Mouse (Mus musculus): ENCODE measurements around the gene Sipa1l1.

DNA sequence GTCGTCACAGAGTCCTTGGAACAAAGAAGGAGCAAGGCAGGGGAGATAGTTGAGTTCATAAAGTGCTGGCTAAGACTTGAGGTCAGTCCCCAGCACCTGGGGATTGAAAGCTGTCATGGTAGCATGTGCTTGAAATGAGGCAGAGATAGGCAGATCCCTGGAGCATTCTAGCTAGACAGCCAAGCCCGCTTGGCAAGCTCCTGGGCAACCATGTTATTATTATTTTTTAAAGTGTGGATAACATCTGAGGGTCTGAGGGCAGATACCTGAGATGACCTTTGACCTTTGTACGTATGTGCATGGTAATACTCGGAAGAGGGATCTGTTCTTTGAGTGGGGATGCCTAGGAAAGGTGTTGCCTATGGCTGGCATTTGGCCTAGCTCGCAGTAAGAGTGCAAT, 188.3 kb downstream of the Sipa1l1 start:
- no peak for TF ChIP-seq CTCF (IDR thresholded peaks at IDR 0.05; ENCODE audit: extremely low read depth, insufficient read depth, low read length)
- no peak for TF ChIP-seq POLR2A (IDR thresholded peaks at IDR 0.05; ENCODE audit: extremely low read depth, insufficient read depth, low read length)

Measured in cortical plate, adult 2 months (tissue).